In genomic region chr9:90388401-90388800, GRCm38 (mm10) we compare ENCODE assay signal across 27 mouse cellular contexts.
"Had no signal": no experiment of that assay in that cellular context is flagged by ENCODE, and none has a peak within 500 bp of the region (broad histone marks: within the 10 kb centered on the region; RNA-seq: fewer than 3 reads in every experiment).

No protein-coding gene starts in this region.

- H3K27ac ChIP-seq: gastrocnemius, adult 2 months; heart, embryonic 10.5 days; hindbrain, embryonic 13.5 days; hindbrain, embryonic 15.5 days; hindbrain, postnatal 0 days; kidney, embryonic 15.5 days; kidney, postnatal 0 days; limb, embryonic 13.5 days; limb, embryonic 15.5 days; liver, embryonic 13.5 days; liver, embryonic 15.5 days had no signal

- H3K9me3 ChIP-seq: heart, embryonic 10.5 days; heart, embryonic 12.5 days; hindbrain, embryonic 13.5 days; hindbrain, embryonic 15.5 days; kidney, embryonic 15.5 days; limb, embryonic 13.5 days; limb, embryonic 15.5 days; liver, embryonic 13.5 days; liver, embryonic 15.5 days had no signal

- H3K27me3 ChIP-seq: heart, embryonic 12.5 days; hindbrain, embryonic 13.5 days; hindbrain, embryonic 15.5 days; kidney, embryonic 15.5 days; limb, embryonic 13.5 days; limb, embryonic 15.5 days; liver, embryonic 13.5 days; liver, embryonic 15.5 days had no signal

- H3K4me3 ChIP-seq: gastrocnemius, adult 2 months; heart, embryonic 10.5 days; heart, embryonic 12.5 days; hindbrain, embryonic 13.5 days; hindbrain, embryonic 15.5 days; kidney, embryonic 15.5 days; limb, embryonic 13.5 days; limb, embryonic 15.5 days; liver, embryonic 13.5 days; liver, embryonic 15.5 days had no signal

- ATAC-seq: hindbrain, postnatal 0 days; intestine, embryonic 16.5 days had no signal

- H3K4me2 ChIP-seq: heart, embryonic 12.5 days; hindbrain, embryonic 13.5 days; hindbrain, embryonic 15.5 days; kidney, embryonic 15.5 days; limb, embryonic 13.5 days; limb, embryonic 15.5 days; liver, embryonic 11.5 days; liver, embryonic 13.5 days; liver, embryonic 15.5 days had no signal

- H3K36me3 ChIP-seq: heart, embryonic 10.5 days; heart, embryonic 12.5 days; hindbrain, embryonic 13.5 days; hindbrain, embryonic 15.5 days; kidney, embryonic 15.5 days; limb, embryonic 13.5 days; limb, embryonic 15.5 days; liver, embryonic 13.5 days; liver, embryonic 15.5 days had no signal

- H3K9ac ChIP-seq: heart, embryonic 12.5 days; hindbrain, embryonic 13.5 days; hindbrain, embryonic 15.5 days; kidney, embryonic 15.5 days; limb, embryonic 13.5 days; limb, embryonic 15.5 days; liver, embryonic 13.5 days; liver, embryonic 15.5 days had no signal

- DNase-seq: gastrocnemius, adult 2 months; gastrocnemius, postnatal 10 days; gastrocnemius, postnatal 25 days; heart, adult 18-20 months; heart, postnatal 10 days; heart, postnatal 4 days; kidney, adult 11 months; kidney, adult 2 months; kidney, adult 9 months; kidney, postnatal 14 days; kidney, postnatal 36 days; layer of hippocampus, adult 9-11 months; layer of hippocampus, postnatal 36 days; left cerebral cortex, postnatal 4 days; liver, embryonic 13.5 days had no signal

- H3K4me1 ChIP-seq: heart, embryonic 10.5 days; heart, embryonic 12.5 days; hindbrain, embryonic 13.5 days; hindbrain, embryonic 15.5 days; kidney, embryonic 15.5 days; limb, embryonic 13.5 days; limb, embryonic 15.5 days; liver, embryonic 13.5 days; liver, embryonic 15.5 days had no signal
